Mouse (Mus musculus) Patski (cell line): ENCODE results near the gene Hmga1. TPM values are rescaled to one million over a fixed set of nuclear protein-coding genes. Genes with fewer than 3 reads are reported as not detected.

Experiments used
- ATAC-seq: fragments of 100-300 bp; one replicate; pipeline ENCODE4 v1.8.0; 2021
- CTCF ChIA-PET: fragments of 350-600 bp; sonication (Branson Sonifier 250); formaldehyde crosslinking; loops from one replicate; lab custom pipeline; 2022; ENCODE audit warnings: inconsistent platforms; lab: Charles Lee
- POLR2A ChIA-PET: fragments of 350-600 bp; sonication (Branson Sonifier 250); formaldehyde crosslinking; loops from one replicate; lab custom pipeline; 2022; ENCODE audit warnings: antibody characterized with exemption, inconsistent platforms; lab: Charles Lee
- DNase-seq: peaks from one replicate; pipeline ENCODE4 v3.0.0-alpha.2; 2011; ENCODE audit warnings: low read depth, low spot score
- H3K27me3 ChIP-seq: fragments of 371-371 bp; one replicate; pipeline ENCODE4 v1.5.1; 2021
- CTCF ChIP-seq: fragments of 100-300 bp; IDR thresholded peaks from one replicate; pipeline ENCODE4 v1.5.1; 2021
- in situ Hi-C: fragments of 300-500 bp; cut with MboI; formaldehyde crosslinking; loops from 3 replicates; pipeline ENCODE4 v1.11.1; 2018; ENCODE audit warnings: low pct_unique_long_range_greater_than_20kb, mixed read lengths
- polyA plus RNA-seq: library from polyadenylated mRNA; unstranded; gene quantifications from one replicate; pipeline ENCODE4 v1.2.3, GENCODE M21; 2021

Hmga1 gene
- polyA plus RNA-seq, 1 experiment from 2014 or later = 32.2 TPM

- ATAC-seq (no peak), DNase-seq (no peak)
- in situ Hi-C loops = no loop called here
- ChIA-PET POLR2A (interaction anchor here (0.7 kb wide), 1 partner anchor 1569 kb away, joined by 3 read pairs; no protein-coding TSS in a partner anchor), CTCF (no interaction called here)
- TF ChIP-seq CTCF = no peak
- H3K27me3 ChIP-seq = no peaks in the 10 kb centered on the region
These were observed 4.8 kb upstream of the Hmga1 start for GRCm38 (mm10) chr17:27551393-27551940.

GRCm38 (mm10) chr17:27552215-27553201, 3.8 kb upstream of the Hmga1 start:
- no peak for DNase-seq
- in situ Hi-C loops = no loop called here
- TF ChIP-seq CTCF = no peak
- H3K27me3 ChIP-seq = no peaks in the 10 kb centered on the region
- no peak for ATAC-seq
- POLR2A ChIA-PET = interaction anchor here (0.6 to 0.7 kb wide), 2 partner anchors 492 to 1570 kb away, joined by 3 to 4 read pairs; no protein-coding TSS in a partner anchor
- CTCF ChIA-PET = no interaction called here

GRCm38 (mm10) chr17:27554062-27554960, 2.0 kb upstream of the Hmga1 start:
- H3K27me3 ChIP-seq = no peaks in the 10 kb centered on the region
- POLR2A ChIA-PET = no interaction called here
- DNase-seq = no peak
- in situ Hi-C loops = no loop called here
- TF ChIP-seq CTCF = no peak
- ATAC-seq = no peak
- CTCF ChIA-PET = no interaction called here

GRCm38 (mm10) chr17:27555075-27555511, 1.2 kb upstream of the Hmga1 start:
- H3K27me3 ChIP-seq = no peaks in the 10 kb centered on the region
- ChIA-PET POLR2A (interaction anchor here (1.3 kb wide), 1 partner anchor 8 kb away, joined by 3 read pairs; no protein-coding TSS in a partner anchor), CTCF (no interaction called here)
- ATAC-seq (no peak), DNase-seq (no peak)
- in situ Hi-C loops = no loop called here
- TF ChIP-seq CTCF = no peak

GRCm38 (mm10) chr17:27555512-27556172, 655 bp upstream of the Hmga1 start:
- ChIA-PET CTCF (interaction anchor here (0.8 kb wide), 1 partner anchor 8 kb away, joined by 3 read pairs; no protein-coding TSS in a partner anchor), POLR2A (interaction anchor here (1.3 kb wide), 1 partner anchor 8 kb away, joined by 3 read pairs; no protein-coding TSS in a partner anchor)
- ATAC-seq = no peak
- H3K27me3 ChIP-seq = no peaks in the 10 kb centered on the region
- no peak for TF ChIP-seq CTCF
- in situ Hi-C loops = no loop called here
- DNase-seq = no peak

GRCm38 (mm10) chr17:27557181-27557926, 1.1 kb downstream of the Hmga1 start:
- POLR2A ChIA-PET = no interaction called here
- CTCF ChIA-PET = no interaction called here
- no peak for TF ChIP-seq CTCF
- H3K27me3 ChIP-seq = no peaks in the 10 kb centered on the region
- in situ Hi-C loops = no loop called here
- ATAC-seq (no peak), DNase-seq (no peak)

- DNase-seq = no peak
- ChIA-PET CTCF (no interaction called here), POLR2A (no interaction called here)
- no peak for ATAC-seq
- H3K27me3 ChIP-seq = no peaks in the 10 kb centered on the region
- no peak for TF ChIP-seq CTCF
- in situ Hi-C loops = no loop called here
These were observed 1.8 kb downstream of the Hmga1 start for GRCm38 (mm10) chr17:27557927-27558661.

- in situ Hi-C loops = no loop called here
- POLR2A ChIA-PET = no interaction called here
- ATAC-seq = no peak
- DNase-seq = no peak
- CTCF ChIA-PET = no interaction called here
- TF ChIP-seq CTCF = no peak
- no peaks in the 10 kb centered on the region for H3K27me3 ChIP-seq
These were observed 2.5 kb downstream of the Hmga1 start for GRCm38 (mm10) chr17:27558845-27559244.
